Mouse (Mus musculus) forebrain, embryonic 10.5 days (tissue): ENCODE results near the gene Arhgap19. TPM values are rescaled to one million over a fixed set of nuclear protein-coding genes. Genes with fewer than 3 reads are reported as not detected.

Experiments
- polyA plus RNA-seq: library from polyadenylated mRNA; unstranded; fragments of >200 nt; fragmentation: Nextera tagmentation; extraction: Ambion mirVana; gene quantifications from 2 replicates; pipeline ENCODE4 v1.2.1, GENCODE M21; 2016

Gene Arhgap19
- polyA plus RNA-seq, 1 experiment from 2014 or later, result 50.9 TPM

Other genes starting within 250 kb of the Arhgap19 start
- 2.7 and 3.2 TPM in 2 replicates for gene Gm340, start 219.7 kb downstream of the Arhgap19 start, polyA plus RNA-seq
- 0.73 and 1.4 TPM in 2 replicates for gene Slit1, start 58.4 kb downstream of the Arhgap19 start, polyA plus RNA-seq
- gene Frat1, start 27.9 kb upstream of the Arhgap19 start, polyA plus RNA-seq, result 10.9 and 11.8 TPM in 2 replicates
- 5.4 and 5.5 TPM in 2 replicates for gene Frat2, start 46.1 kb upstream of the Arhgap19 start, polyA plus RNA-seq
- gene Rrp12, start 94.1 kb upstream of the Arhgap19 start, polyA plus RNA-seq, result 43.8 and 43.9 TPM in 2 replicates
- gene Pgam1, start 109.9 kb upstream of the Arhgap19 start, polyA plus RNA-seq, result 1,170 and 1,238 TPM in 2 replicates
- 101 and 103 TPM in 2 replicates for gene Exosc1, start 131.4 kb upstream of the Arhgap19 start, polyA plus RNA-seq
- gene Zdhhc16, start 131.4 kb upstream of the Arhgap19 start, polyA plus RNA-seq, result 85.8 and 92.4 TPM in 2 replicates
- 35.3 and 42.3 TPM in 2 replicates for gene Mms19, start 179.1 kb upstream of the Arhgap19 start, polyA plus RNA-seq
- 9.2 and 9.6 TPM in 2 replicates for gene Ubtd1, start 179.7 kb upstream of the Arhgap19 start, polyA plus RNA-seq
- gene Ankrd2, start 234.0 kb upstream of the Arhgap19 start, polyA plus RNA-seq, result 0.42 TPM in 1 of 2 replicates, not detected in the other
- gene Hoga1, start 243.6 kb upstream of the Arhgap19 start, polyA plus RNA-seq, result 0.95 and 1.3 TPM in 2 replicates